Mouse (Mus musculus): Measurements from ENCODE around the gene Hist1h4a.
"Not testable (repeated sequence)": the region's sequence is repeated elsewhere in the genome, so short reads cannot be mapped to it uniquely, and the experiment has no call there.

The Hist1h4a gene

GRCm38 (mm10) chr13:23740910-23741309 is 20.1 kb downstream of the Hist1h4a start:
- no peak for DNase-seq

GRCm38 (mm10) chr13:23740256-23740840 is 20.7 kb downstream of the Hist1h4a start:
- no peak for DNase-seq

- no peak for DNase-seq
Observed at GRCm38 (mm10) chr13:23739922-23740252, 21.1 kb downstream of the Hist1h4a start.

- peak; percentile 92 for DNase-seq
Observed at GRCm38 (mm10) chr13:23739069-23739921, 21.7 kb downstream of the Hist1h4a start.

- DNase-seq, result peak; percentile 90
Observed at GRCm38 (mm10) chr13:23738677-23739068, 22.4 kb downstream of the Hist1h4a start, which contains the start of gene Hist1h1c. Gene Hist1h1c, plus strand, starts transcription at chr13:23738808.

- DNase-seq, result no peak
Observed at GRCm38 (mm10) chr13:23738041-23738440, 23.0 kb downstream of the Hist1h4a start.

- DNase-seq, result no peak
Observed at GRCm38 (mm10) chr13:23737091-23737490, 23.9 kb downstream of the Hist1h4a start.

GRCm38 (mm10) chr13:23732156-23732804 is 28.8 kb downstream of the Hist1h4a start:
- DNase-seq, result no peak

- peak; percentile 59 for DNase-seq
Observed at GRCm38 (mm10) chr13:23730479-23730878, 30.6 kb downstream of the Hist1h4a start.

- DNase-seq, result no peak
Observed at GRCm38 (mm10) chr13:23729706-23730105, 31.3 kb downstream of the Hist1h4a start.

- no peak for DNase-seq
Observed at GRCm38 (mm10) chr13:23729192-23729525, 31.9 kb downstream of the Hist1h4a start.

- no peak for DNase-seq
Observed at GRCm38 (mm10) chr13:23728472-23729191, 32.4 kb downstream of the Hist1h4a start.

- DNase-seq, result no peak
Observed at GRCm38 (mm10) chr13:23725213-23725612, 35.8 kb downstream of the Hist1h4a start.

GRCm38 (mm10) chr13:23724239-23724638 is 36.8 kb downstream of the Hist1h4a start:
- DNase-seq, result no peak

GRCm38 (mm10) chr13:23717593-23718245 is 43.3 kb downstream of the Hist1h4a start:
- not testable (repeated sequence) for DNase-seq

GRCm38 (mm10) chr13:23717176-23717575 is 43.9 kb downstream of the Hist1h4a start:
- DNase-seq, result no peak

GRCm38 (mm10) chr13:23716261-23717042 is 44.6 kb downstream of the Hist1h4a start:
- no peak for DNase-seq
